Mouse (Mus musculus): ENCODE measurements at regions not wholly inside any gene's neighbourhood (a gene's known extent, or its start where the extent isn't known, plus 50 kb on each side); places are given as distances from the start of the nearest gene placed in this dataset.

GRCm38 (mm10) chr17:47275796-47276311 lies 92.8 kb upstream of the Mrps10 start:
- TF ChIP-seq CTCF (IDR thresholded peaks at IDR 0.05; ENCODE audit: control insufficient read depth, insufficient read depth, insufficient replicate concordance, low read depth, low read length) (no peak), POLR2A (IDR thresholded peaks at IDR 0.05; ENCODE audit: control insufficient read depth, low read depth, low read length) (no peak)

Data from testis, adult 2 months (tissue).